Mouse (Mus musculus): ENCODE results near the gene Grm5. TPM values are rescaled to one million over a fixed set of nuclear protein-coding genes. Genes with fewer than 3 reads are reported as not detected.

Gene Grm5
- polyA plus RNA-seq, 1 experiment from 2014 or later, result 65.6 TPM

DNA sequence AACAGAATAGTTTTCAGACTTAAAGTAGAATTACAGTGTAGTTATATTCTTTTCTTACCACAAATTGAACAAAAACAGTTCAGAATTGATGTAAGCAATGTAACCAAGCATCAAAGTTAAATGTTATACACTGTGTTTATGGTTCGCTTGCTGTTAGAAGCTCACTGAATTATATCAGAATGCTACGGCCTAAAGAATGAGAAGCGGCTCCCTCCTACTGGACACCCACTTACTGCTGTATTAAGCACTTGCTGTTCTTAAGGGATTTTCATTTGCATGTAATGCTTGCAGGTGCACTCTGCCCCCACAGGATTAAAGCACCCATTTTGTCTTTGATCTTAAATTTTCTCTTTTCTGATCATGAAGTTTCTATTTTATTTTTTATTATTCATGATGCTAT, 66.6 kb downstream of the Grm5 start:
- no peak overlapping the region for H3K9ac ChIP-seq (ENCODE audit: low read depth, low read length)
- 84% methylated on average over 3 of the region's 3 CpGs for WGBS
- no peak overlapping the region for H3K4me2 ChIP-seq (ENCODE audit: low read length)
- no peak overlapping the region for H3K27ac ChIP-seq (ENCODE audit: low read depth, low read length)
- H3K9me3 ChIP-seq (ENCODE audit: control insufficient read depth, low read length), result no peaks in the 10 kb centered on the region
- no peak for ATAC-seq
- H3K4me1 ChIP-seq (ENCODE audit: control insufficient read depth, insufficient read depth, low read depth, low read length), result no peaks in the 10 kb centered on the region
- H3K36me3 ChIP-seq (ENCODE audit: control insufficient read depth, insufficient read depth, low read length), result no peaks in the 10 kb centered on the region
- no peaks in the 10 kb centered on the region for H3K27me3 ChIP-seq (replicated peaks; ENCODE audit: control insufficient read depth, insufficient read depth, low read length)
- no peak overlapping the region for H3K4me3 ChIP-seq (ENCODE audit: low read length)

DNA sequence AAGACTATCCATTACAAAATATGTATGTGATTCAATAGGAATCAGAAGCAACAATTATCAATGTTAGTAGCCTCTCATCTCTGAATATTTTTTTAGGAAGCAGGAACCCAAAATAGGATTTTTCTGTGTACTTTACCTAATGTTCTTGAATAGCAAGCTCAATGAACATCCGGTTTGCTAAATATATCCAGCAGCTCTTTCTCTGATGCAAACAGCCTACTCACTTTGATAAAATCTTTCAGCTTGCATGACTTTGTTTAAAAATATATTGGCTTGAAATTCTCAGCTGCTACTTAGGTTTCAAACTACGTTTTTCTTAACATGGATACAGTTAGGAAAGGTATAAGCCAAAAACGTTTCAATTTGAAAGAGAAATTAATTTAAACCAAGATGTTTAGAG, 77.8 kb downstream of the Grm5 start:
- ATAC-seq, result no peak
- Histone ChIP-seq H3K9ac (ENCODE audit: low read depth, low read length) (no peak overlapping the region), H3K4me1 (ENCODE audit: control insufficient read depth, insufficient read depth, low read depth, low read length) (no peaks in the 10 kb centered on the region), H3K4me3 (ENCODE audit: low read length) (no peak overlapping the region), H3K36me3 (ENCODE audit: control insufficient read depth, insufficient read depth, low read length) (no peaks in the 10 kb centered on the region), H3K27me3 (replicated peaks; ENCODE audit: control insufficient read depth, insufficient read depth, low read length) (no peaks in the 10 kb centered on the region), H3K27ac (ENCODE audit: low read depth, low read length) (no peak overlapping the region), H3K9me3 (ENCODE audit: control insufficient read depth, low read length) (0 out of 2 replicates have a peak, but pooled peaks cover 2% of the 10 kb centered on the region), H3K4me2 (ENCODE audit: low read length) (no peak overlapping the region)
- 63% methylated on average over 3 of the region's 3 CpGs for WGBS

DNA sequence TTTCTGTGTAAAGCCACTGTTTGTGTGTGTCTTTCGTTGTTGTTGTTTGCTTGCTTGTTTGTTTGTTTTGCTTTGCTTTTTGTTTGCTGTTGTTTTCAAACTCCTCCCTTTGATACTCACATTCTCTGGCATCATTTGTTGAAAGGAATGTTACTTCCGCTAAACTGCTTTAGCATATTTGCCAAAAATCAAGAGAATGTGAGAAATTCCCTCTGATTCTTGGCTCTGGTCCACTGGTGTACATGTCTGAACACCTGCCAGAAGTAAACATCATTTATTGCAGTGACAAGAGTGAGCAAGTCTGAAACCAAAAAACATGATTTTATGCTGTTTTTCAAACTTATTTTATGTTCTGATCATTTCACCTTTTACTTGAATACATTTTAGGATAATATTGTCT, 80.1 kb downstream of the Grm5 start:
- Histone ChIP-seq H3K4me2 (ENCODE audit: low read length) (no peak overlapping the region), H3K4me1 (ENCODE audit: control insufficient read depth, insufficient read depth, low read depth, low read length) (no peaks in the 10 kb centered on the region), H3K27me3 (replicated peaks; ENCODE audit: control insufficient read depth, insufficient read depth, low read length) (no peaks in the 10 kb centered on the region), H3K27ac (ENCODE audit: low read depth, low read length) (no peak overlapping the region), H3K4me3 (ENCODE audit: low read length) (no peak overlapping the region), H3K9me3 (ENCODE audit: control insufficient read depth, low read length) (0 out of 2 replicates have a peak, but pooled peaks cover 2% of the 10 kb centered on the region), H3K36me3 (ENCODE audit: control insufficient read depth, insufficient read depth, low read length) (no peaks in the 10 kb centered on the region), H3K9ac (ENCODE audit: low read depth, low read length) (no peak overlapping the region)
- ATAC-seq, result no peak
- 70% methylated on average over 2 of the region's 2 CpGs for WGBS

DNA sequence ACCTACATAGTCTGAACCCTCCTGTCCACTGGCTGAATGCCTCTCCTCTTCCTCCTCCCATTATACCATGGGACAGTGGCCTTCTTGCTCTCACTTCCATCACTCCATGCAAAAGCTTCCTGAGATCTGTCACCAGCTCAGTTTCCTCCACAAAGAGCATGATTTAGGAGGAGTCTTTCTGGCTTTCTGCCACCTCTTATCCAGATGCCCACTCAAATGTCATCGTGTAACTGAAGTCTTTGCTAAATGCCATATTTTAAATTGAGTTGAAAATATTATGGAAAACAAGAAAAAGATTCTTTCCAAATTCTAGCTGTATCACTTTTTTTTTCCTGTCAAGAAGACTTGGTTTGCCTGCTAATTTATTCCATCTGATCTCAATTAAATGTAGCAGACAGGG, 132.4 kb downstream of the Grm5 start:
- ATAC-seq, result no peak
- Histone ChIP-seq H3K4me3 (ENCODE audit: low read length) (no peak overlapping the region), H3K9ac (ENCODE audit: low read depth, low read length) (no peak overlapping the region), H3K36me3 (ENCODE audit: control insufficient read depth, insufficient read depth, low read length) (no peaks in the 10 kb centered on the region), H3K27ac (ENCODE audit: low read depth, low read length) (no peak overlapping the region), H3K9me3 (ENCODE audit: control insufficient read depth, low read length) (no peaks in the 10 kb centered on the region), H3K4me1 (ENCODE audit: control insufficient read depth, insufficient read depth, low read depth, low read length) (no peaks in the 10 kb centered on the region), H3K27me3 (replicated peaks; ENCODE audit: control insufficient read depth, insufficient read depth, low read length) (no peaks in the 10 kb centered on the region), H3K4me2 (ENCODE audit: low read length) (no peak overlapping the region)
- WGBS, result 67% methylated on average over 1 of the region's 1 CpGs

DNA sequence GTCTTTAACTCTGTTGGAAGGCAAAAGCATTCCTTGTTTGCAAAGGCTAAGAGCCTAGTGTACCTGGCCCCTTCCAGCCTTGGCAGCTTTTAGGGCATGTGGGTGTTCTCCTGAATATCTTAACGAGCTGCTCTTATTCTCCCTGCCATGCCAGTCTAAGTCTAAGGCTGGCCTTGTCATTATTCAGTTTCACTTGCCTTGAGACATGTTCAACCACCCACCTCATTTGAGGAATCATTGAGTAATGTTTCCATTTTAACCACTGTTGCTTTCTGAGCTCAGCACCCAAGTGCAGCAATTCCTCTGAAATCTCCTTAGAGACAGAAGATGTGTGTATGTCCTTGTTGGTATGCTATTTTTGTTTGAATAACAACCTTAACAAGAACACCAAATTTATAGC, 134.7 kb downstream of the Grm5 start:
- Histone ChIP-seq H3K4me3 (ENCODE audit: low read length) (no peak overlapping the region), H3K27ac (ENCODE audit: low read depth, low read length) (no peak overlapping the region), H3K36me3 (ENCODE audit: control insufficient read depth, insufficient read depth, low read length) (no peaks in the 10 kb centered on the region), H3K4me2 (ENCODE audit: low read length) (no peak overlapping the region), H3K4me1 (ENCODE audit: control insufficient read depth, insufficient read depth, low read depth, low read length) (no peaks in the 10 kb centered on the region), H3K9ac (ENCODE audit: low read depth, low read length) (no peak overlapping the region), H3K9me3 (ENCODE audit: control insufficient read depth, low read length) (no peaks in the 10 kb centered on the region), H3K27me3 (replicated peaks; ENCODE audit: control insufficient read depth, insufficient read depth, low read length) (no peaks in the 10 kb centered on the region)
- no peak for ATAC-seq
- 75% methylated on average over 1 of the region's 1 CpGs for WGBS

DNA sequence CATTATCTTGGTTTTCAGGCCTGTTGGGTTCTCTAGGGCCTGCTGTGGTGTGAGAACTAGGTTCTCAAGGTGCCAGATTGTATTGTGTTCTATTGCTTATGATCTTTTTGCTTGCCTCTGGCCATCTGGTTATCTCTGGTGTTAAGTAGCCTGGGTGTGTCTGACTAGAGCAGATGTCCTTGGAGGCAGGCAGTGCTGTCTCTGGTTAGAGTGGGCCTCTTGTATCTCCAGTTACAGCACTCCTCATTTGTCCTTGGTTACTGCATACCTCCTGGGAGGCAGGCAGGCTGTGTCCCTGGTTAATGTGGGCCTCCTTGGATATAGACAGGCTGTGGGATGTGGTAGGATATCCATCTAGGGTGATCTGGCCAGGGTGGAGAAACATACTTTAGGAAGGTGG, 150.5 kb downstream of the Grm5 start:
- ATAC-seq, result no peak
- H3K4me2 ChIP-seq (ENCODE audit: low read length), result no peak overlapping the region
- no peak overlapping the region for H3K9ac ChIP-seq (ENCODE audit: low read depth, low read length)
- H3K36me3 ChIP-seq (ENCODE audit: control insufficient read depth, insufficient read depth, low read length), result no peaks in the 10 kb centered on the region
- no peak overlapping the region for H3K27ac ChIP-seq (ENCODE audit: low read depth, low read length)
- H3K9me3 ChIP-seq (ENCODE audit: control insufficient read depth, low read length), result no peaks in the 10 kb centered on the region
- no peak overlapping the region for H3K4me3 ChIP-seq (ENCODE audit: low read length)
- H3K27me3 ChIP-seq (replicated peaks; ENCODE audit: control insufficient read depth, insufficient read depth, low read length), result no peaks in the 10 kb centered on the region
- H3K4me1 ChIP-seq (ENCODE audit: control insufficient read depth, insufficient read depth, low read depth, low read length), result no peaks in the 10 kb centered on the region

DNA sequence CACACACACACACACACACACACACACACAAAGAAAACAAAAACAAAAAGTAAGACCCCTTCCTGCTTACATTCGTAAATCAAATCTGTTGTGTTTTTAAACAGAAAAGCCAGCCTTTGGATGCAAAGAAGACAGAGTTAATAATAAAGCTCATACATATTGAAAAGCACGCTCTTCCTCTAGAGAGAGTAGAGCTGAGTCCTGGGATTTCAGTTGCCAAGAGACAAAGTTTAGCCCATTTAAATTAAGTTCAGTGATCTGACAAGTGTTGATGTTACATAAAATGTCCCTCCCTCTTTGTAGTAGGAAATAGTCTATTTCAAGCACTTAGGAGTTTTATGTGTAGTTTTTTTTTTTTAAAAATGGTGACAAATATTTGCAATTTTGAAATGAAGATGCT, 178.0 kb downstream of the Grm5 start:
- 45% methylated on average over 2 of the region's 2 CpGs for WGBS
- no peak overlapping the region for H3K27ac ChIP-seq (ENCODE audit: low read depth, low read length)

DNA sequence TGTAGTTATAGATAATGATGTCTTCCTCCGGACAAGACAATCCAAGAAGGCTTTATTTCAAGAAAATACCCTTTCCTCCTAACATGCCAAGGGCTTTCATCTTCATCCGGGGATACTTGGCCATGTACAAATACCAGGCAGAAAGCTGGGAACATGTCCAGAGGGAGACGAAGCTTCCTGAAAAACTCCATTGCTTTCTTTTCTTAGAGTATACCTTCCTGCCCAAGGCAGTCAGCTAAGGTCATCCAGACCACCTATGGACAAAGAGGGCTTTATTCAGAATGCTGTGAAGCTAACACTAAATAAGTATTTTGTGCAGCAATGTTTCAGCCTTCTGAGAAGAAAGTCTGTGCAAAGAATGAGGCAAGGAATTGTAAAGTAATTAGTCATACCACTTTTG, 178.4 kb downstream of the Grm5 start:
- Histone ChIP-seq H3K9me3 (ENCODE audit: control insufficient read depth, low read length) (no peaks in the 10 kb centered on the region), H3K4me2 (ENCODE audit: low read length) (no peak overlapping the region), H3K36me3 (ENCODE audit: control insufficient read depth, insufficient read depth, low read length) (no peaks in the 10 kb centered on the region), H3K4me1 (ENCODE audit: control insufficient read depth, insufficient read depth, low read depth, low read length) (no peaks in the 10 kb centered on the region), H3K4me3 (ENCODE audit: low read length) (no peak overlapping the region), H3K9ac (ENCODE audit: low read depth, low read length) (no peak overlapping the region), H3K27me3 (replicated peaks; ENCODE audit: control insufficient read depth, insufficient read depth, low read length) (no peaks in the 10 kb centered on the region), H3K27ac (ENCODE audit: low read depth, low read length) (no peak overlapping the region)
- WGBS, result 27% methylated on average over 3 of the region's 3 CpGs
- ATAC-seq, result peak; percentile 87

More for the DNA sequence above, 178.0 kb downstream of the Grm5 start:
- Histone ChIP-seq H3K9me3 (ENCODE audit: control insufficient read depth, low read length) (no peaks in the 10 kb centered on the region), H3K36me3 (ENCODE audit: control insufficient read depth, insufficient read depth, low read length) (no peaks in the 10 kb centered on the region), H3K4me3 (ENCODE audit: low read length) (no peak overlapping the region), H3K4me1 (ENCODE audit: control insufficient read depth, insufficient read depth, low read depth, low read length) (no peaks in the 10 kb centered on the region), H3K4me2 (ENCODE audit: low read length) (no peak overlapping the region), H3K27me3 (replicated peaks; ENCODE audit: control insufficient read depth, insufficient read depth, low read length) (no peaks in the 10 kb centered on the region), H3K9ac (ENCODE audit: low read depth, low read length) (no peak overlapping the region)
- ATAC-seq, result peak; percentile 76; the same call in 1 of the 2 replicates

DNA sequence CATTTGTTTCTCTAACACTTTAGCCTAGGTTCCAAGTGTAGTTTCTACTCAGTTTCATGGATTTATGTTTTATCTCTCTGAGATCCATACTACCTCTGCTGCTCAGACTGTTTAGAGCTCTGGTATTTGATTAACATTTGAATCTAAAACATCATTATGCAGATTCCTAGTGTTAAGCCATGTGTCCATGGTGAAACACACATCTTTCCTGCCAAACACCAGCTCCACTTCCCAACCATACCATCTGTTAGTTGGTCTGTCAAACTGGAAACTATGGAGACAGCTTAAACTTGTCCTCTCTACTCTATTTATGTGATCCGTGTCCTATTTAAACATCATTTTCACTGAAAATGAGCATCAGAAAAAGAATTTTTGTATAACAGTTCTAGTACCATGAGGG, 203.6 kb downstream of the Grm5 start:
- Histone ChIP-seq H3K4me2 (ENCODE audit: low read length) (no peak overlapping the region), H3K9ac (ENCODE audit: low read depth, low read length) (no peak overlapping the region), H3K27ac (ENCODE audit: low read depth, low read length) (no peak overlapping the region), H3K4me1 (ENCODE audit: control insufficient read depth, insufficient read depth, low read depth, low read length) (no peaks in the 10 kb centered on the region), H3K4me3 (ENCODE audit: low read length) (no peak overlapping the region), H3K9me3 (ENCODE audit: control insufficient read depth, low read length) (no peaks in the 10 kb centered on the region), H3K27me3 (replicated peaks; ENCODE audit: control insufficient read depth, insufficient read depth, low read length) (no peaks in the 10 kb centered on the region), H3K36me3 (ENCODE audit: control insufficient read depth, insufficient read depth, low read length) (no peaks in the 10 kb centered on the region)
- WGBS, result 75% methylated on average over 1 of the region's 1 CpGs
- ATAC-seq, result peak; percentile 37; the same call in 1 of the 2 replicates

DNA sequence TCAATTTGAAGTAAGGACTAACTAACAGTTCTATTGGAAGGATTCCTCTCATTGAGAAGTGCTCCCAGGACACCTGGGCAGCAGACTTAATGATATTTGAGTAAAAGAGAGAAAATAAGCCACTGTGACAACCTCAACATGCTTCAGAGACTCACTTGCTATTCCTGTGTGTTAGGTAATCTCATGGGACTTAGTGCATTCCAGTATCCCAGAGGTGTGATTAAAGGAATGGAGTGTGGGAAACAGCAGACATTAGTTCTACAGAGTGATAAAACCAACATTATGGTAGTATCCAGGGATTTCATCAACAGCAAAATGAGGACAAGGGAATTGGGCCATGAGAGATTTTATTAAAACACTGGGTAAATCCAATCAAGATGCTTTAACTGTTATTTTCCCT, 205.0 kb downstream of the Grm5 start:
- no peak overlapping the region for H3K9ac ChIP-seq (ENCODE audit: low read depth, low read length)
- ATAC-seq, result no peak
- no peak overlapping the region for H3K4me2 ChIP-seq (ENCODE audit: low read length)
- H3K27me3 ChIP-seq (replicated peaks; ENCODE audit: control insufficient read depth, insufficient read depth, low read length), result no peaks in the 10 kb centered on the region
- H3K36me3 ChIP-seq (ENCODE audit: control insufficient read depth, insufficient read depth, low read length), result no peaks in the 10 kb centered on the region
- no peaks in the 10 kb centered on the region for H3K9me3 ChIP-seq (ENCODE audit: control insufficient read depth, low read length)
- H3K27ac ChIP-seq (ENCODE audit: low read depth, low read length), result no peak overlapping the region
- no peak overlapping the region for H3K4me3 ChIP-seq (ENCODE audit: low read length)
- no peaks in the 10 kb centered on the region for H3K4me1 ChIP-seq (ENCODE audit: control insufficient read depth, insufficient read depth, low read depth, low read length)

Data from hindbrain, embryonic 16.5 days (tissue).